Mouse (Mus musculus): ENCODE measurements around the gene Cyp39a1. TPM values are rescaled to one million over a fixed set of nuclear protein-coding genes. Genes with fewer than 3 reads are reported as not detected.

The Cyp39a1 gene
- polyA plus RNA-seq, 1 experiment from 2014 or later, result 26.1 TPM

DNA sequence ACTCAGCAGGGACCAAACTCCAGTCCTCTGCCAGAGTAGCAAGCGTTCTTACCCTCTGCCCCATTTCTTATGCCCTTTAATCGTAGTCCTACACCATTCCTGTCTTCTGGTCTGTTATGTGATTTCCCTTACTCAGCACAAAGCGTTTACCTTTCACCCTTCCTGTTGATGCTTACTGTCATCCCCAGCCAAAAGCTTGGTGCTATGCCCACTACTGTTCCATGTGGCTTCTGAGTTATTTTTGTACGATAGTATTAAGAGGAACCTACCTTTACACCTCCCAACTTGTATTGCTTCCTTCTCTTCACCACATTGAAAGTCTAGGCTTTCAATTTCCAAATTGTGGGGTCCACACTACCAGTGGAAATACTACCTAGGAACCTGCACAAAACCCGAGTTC, 76.7 kb downstream of the Cyp39a1 start:
- no peaks in the 10 kb centered on the region for H3K9me3 ChIP-seq (ENCODE audit: low read length)
- no peaks in the 10 kb centered on the region for H3K27me3 ChIP-seq (replicated peaks; ENCODE audit: insufficient read depth, low read length)
- H3K4me3 ChIP-seq (ENCODE audit: low read depth, low read length), result no peak overlapping the region
- no peak overlapping the region for H3K4me2 ChIP-seq (replicated peaks; ENCODE audit: low read depth, low read length)
- no peaks in the 10 kb centered on the region for H3K4me1 ChIP-seq (ENCODE audit: insufficient read depth, low read depth, low read length)
- ATAC-seq (no peak), DNase-seq (ENCODE audit: low spot score) (no peak)
- TF ChIP-seq CTCF (IDR thresholded peaks at IDR 0.05), result no peak
- TF ChIP-seq EP300 (IDR thresholded peaks at IDR 0.05), result no peak
- no peaks in the 10 kb centered on the region for H3K36me3 ChIP-seq (ENCODE audit: insufficient read depth, low read length)
- no peak overlapping the region for H3K9ac ChIP-seq (replicated peaks; ENCODE audit: low read depth)
- no peak overlapping the region for H3K27ac ChIP-seq (ENCODE audit: low read length)
- 72% methylated on average over 5 of the region's 5 CpGs for WGBS

DNA sequence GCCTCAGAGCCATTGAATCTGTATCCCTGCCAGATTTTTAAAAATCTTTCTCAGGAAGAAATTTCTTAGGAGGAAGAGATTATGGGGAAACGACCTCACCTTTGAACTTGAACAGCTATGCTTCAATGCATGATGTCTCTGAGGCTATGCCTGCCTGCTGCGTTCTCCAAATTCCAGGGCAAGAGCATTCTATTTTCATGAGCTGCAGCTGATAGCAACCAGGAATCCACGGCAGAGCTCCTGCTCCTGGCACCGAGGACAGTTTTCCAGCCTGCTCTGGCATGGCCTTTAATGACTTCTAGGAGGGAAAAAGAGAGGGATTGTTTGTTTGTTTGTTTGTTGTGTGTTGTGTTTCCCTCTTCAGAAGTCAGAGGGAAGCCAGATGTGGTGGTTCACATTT, 77.2 kb downstream of the Cyp39a1 start:
- no peak overlapping the region for H3K4me2 ChIP-seq (replicated peaks; ENCODE audit: low read depth, low read length)
- no peaks in the 10 kb centered on the region for H3K9me3 ChIP-seq (ENCODE audit: low read length)
- peak; percentile 27 for DNase-seq (ENCODE audit: low spot score)
- H3K9ac ChIP-seq (replicated peaks; ENCODE audit: low read depth), result no peak overlapping the region
- no peaks in the 10 kb centered on the region for H3K4me1 ChIP-seq (ENCODE audit: insufficient read depth, low read depth, low read length)
- H3K27me3 ChIP-seq (replicated peaks; ENCODE audit: insufficient read depth, low read length), result no peaks in the 10 kb centered on the region
- H3K27ac ChIP-seq (ENCODE audit: low read length), result no peak overlapping the region
- WGBS, result 34% methylated on average over 4 of the region's 4 CpGs
- H3K36me3 ChIP-seq (ENCODE audit: insufficient read depth, low read length), result no peaks in the 10 kb centered on the region
- no peak overlapping the region for H3K4me3 ChIP-seq (ENCODE audit: low read depth, low read length)
- TF ChIP-seq CTCF (IDR thresholded peaks at IDR 0.05) (no peak), EP300 (IDR thresholded peaks at IDR 0.05) (no peak)
- ATAC-seq, result no peak

GRCm38 (mm10) chr17:43751146-43751545, 83.9 kb downstream of the Cyp39a1 start:
- no peak overlapping the region for H3K9ac ChIP-seq (replicated peaks; ENCODE audit: low read depth)
- no peaks in the 10 kb centered on the region for H3K9me3 ChIP-seq (ENCODE audit: low read length)
- no peaks in the 10 kb centered on the region for H3K27me3 ChIP-seq (replicated peaks; ENCODE audit: insufficient read depth, low read length)
- no peak overlapping the region for H3K4me2 ChIP-seq (replicated peaks; ENCODE audit: low read depth, low read length)
- H3K4me1 ChIP-seq (ENCODE audit: insufficient read depth, low read depth, low read length), result no peaks in the 10 kb centered on the region
- H3K4me3 ChIP-seq (ENCODE audit: low read depth, low read length), result no peak overlapping the region
- H3K27ac ChIP-seq (ENCODE audit: low read length), result no peak overlapping the region
- TF ChIP-seq EP300 (IDR thresholded peaks at IDR 0.05), result no peak
- TF ChIP-seq CTCF (IDR thresholded peaks at IDR 0.05), result no peak
- H3K36me3 ChIP-seq (ENCODE audit: insufficient read depth, low read length), result peaks cover 5% of the 10 kb centered on the region; the same call in 1 of the 2 replicates
- 88% methylated on average over 6 of the region's 6 CpGs for WGBS
- ATAC-seq (no peak), DNase-seq (ENCODE audit: low spot score) (no peak)

DNA sequence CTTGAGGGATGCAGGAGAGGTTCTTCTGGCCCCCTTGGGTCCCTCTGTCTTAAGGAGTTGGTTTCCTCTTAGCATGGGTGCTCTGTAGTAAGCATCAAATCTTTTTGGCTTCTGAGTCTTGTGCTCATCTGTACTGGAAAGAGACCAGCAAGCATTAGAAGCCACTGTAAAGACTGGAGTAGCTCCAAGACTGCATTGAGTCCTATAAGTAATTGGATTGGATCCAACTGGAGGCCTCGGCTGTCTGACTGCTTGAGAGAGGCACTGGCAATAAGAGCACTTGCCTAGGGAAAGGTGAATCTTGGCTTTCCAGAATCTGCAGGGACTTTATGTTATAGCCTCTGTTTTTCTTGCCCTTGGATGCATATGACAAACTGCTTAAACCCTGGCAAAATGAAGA, 85.6 kb downstream of the Cyp39a1 start:
- Histone ChIP-seq H3K36me3 (ENCODE audit: insufficient read depth, low read length) (peaks cover 5% of the 10 kb centered on the region; the same call in 1 of the 2 replicates), H3K27ac (ENCODE audit: low read length) (no peak overlapping the region)
- WGBS, result 21% methylated on average over 1 of the region's 1 CpGs

DNA sequence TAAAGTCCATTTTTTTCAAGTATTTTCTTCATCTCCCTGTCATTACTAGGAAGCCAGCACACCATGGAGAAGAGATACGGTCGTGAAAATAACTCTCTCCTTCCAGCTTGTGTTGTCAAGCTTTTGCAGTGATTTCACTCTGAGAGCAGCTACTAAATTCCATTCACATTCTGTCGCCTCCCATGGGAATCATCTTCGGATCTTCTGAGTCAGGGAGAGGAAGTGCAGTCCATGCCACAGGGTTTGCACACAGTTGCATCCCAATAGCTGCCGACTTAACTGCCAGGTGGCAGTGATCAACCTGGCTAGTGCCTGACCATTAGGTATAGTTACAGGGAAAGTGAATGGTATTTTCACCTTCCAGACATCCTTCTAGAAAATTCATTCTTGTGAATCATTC, 87.5 kb downstream of the Cyp39a1 start:
- TF ChIP-seq EP300 (IDR thresholded peaks at IDR 0.05) (no peak), CTCF (IDR thresholded peaks at IDR 0.05) (no peak)
- no peak for DNase-seq (ENCODE audit: low spot score)
- Histone ChIP-seq H3K36me3 (ENCODE audit: insufficient read depth, low read length) (peaks cover 5% of the 10 kb centered on the region; the same call in 1 of the 2 replicates), H3K4me3 (ENCODE audit: low read depth, low read length) (no peak overlapping the region), H3K4me2 (replicated peaks; ENCODE audit: low read depth, low read length) (no peak overlapping the region), H3K9ac (replicated peaks; ENCODE audit: low read depth) (no peak overlapping the region), H3K4me1 (ENCODE audit: insufficient read depth, low read depth, low read length) (no peaks in the 10 kb centered on the region), H3K27ac (ENCODE audit: low read length) (no peak overlapping the region), H3K27me3 (replicated peaks; ENCODE audit: insufficient read depth, low read length) (no peaks in the 10 kb centered on the region), H3K9me3 (ENCODE audit: low read length) (no peaks in the 10 kb centered on the region)
- no peak for ATAC-seq
- WGBS, result 66% methylated on average over 5 of the region's 5 CpGs

More for the DNA sequence above, 85.6 kb downstream of the Cyp39a1 start:
- Histone ChIP-seq H3K27me3 (replicated peaks; ENCODE audit: insufficient read depth, low read length) (no peaks in the 10 kb centered on the region), H3K9ac (replicated peaks; ENCODE audit: low read depth) (no peak overlapping the region), H3K4me2 (replicated peaks; ENCODE audit: low read depth, low read length) (no peak overlapping the region), H3K4me1 (ENCODE audit: insufficient read depth, low read depth, low read length) (no peaks in the 10 kb centered on the region), H3K4me3 (ENCODE audit: low read depth, low read length) (no peak overlapping the region), H3K9me3 (ENCODE audit: low read length) (no peaks in the 10 kb centered on the region)
- ATAC-seq (no peak), DNase-seq (ENCODE audit: low spot score) (no peak)
- no peak for TF ChIP-seq CTCF (IDR thresholded peaks at IDR 0.05)
- TF ChIP-seq EP300 (IDR thresholded peaks at IDR 0.05), result no peak

GRCm38 (mm10) chr17:43758607-43759259, 91.5 kb downstream of the Cyp39a1 start:
- no peak overlapping the region for H3K9ac ChIP-seq (replicated peaks; ENCODE audit: low read depth)
- peak; percentile 85 for ATAC-seq
- H3K27ac ChIP-seq (ENCODE audit: low read length), result no peak overlapping the region
- H3K9me3 ChIP-seq (ENCODE audit: low read length), result no peaks in the 10 kb centered on the region
- no peaks in the 10 kb centered on the region for H3K27me3 ChIP-seq (replicated peaks; ENCODE audit: insufficient read depth, low read length)
- peak; percentile 86 for DNase-seq (ENCODE audit: low spot score)
- no peak for TF ChIP-seq EP300 (IDR thresholded peaks at IDR 0.05)
- TF ChIP-seq CTCF (IDR thresholded peaks at IDR 0.05), result peak; percentile 63
- 17% methylated on average over 15 of the region's 15 CpGs for WGBS
- H3K4me3 ChIP-seq (ENCODE audit: low read depth, low read length), result no peak overlapping the region
- H3K4me2 ChIP-seq (replicated peaks; ENCODE audit: low read depth, low read length), result peak overlapping the region; percentile 23; the same call in 1 of the 2 replicates
- no peaks in the 10 kb centered on the region for H3K4me1 ChIP-seq (ENCODE audit: insufficient read depth, low read depth, low read length)
- no peaks in the 10 kb centered on the region for H3K36me3 ChIP-seq (ENCODE audit: insufficient read depth, low read length)
